Mouse (Mus musculus) T-cell, adult 2 months (primary cell): ENCODE data around the gene Gpm6a.
"Not testable (repeated sequence)": the region's sequence is repeated elsewhere in the genome, so short reads cannot be mapped to it uniquely, and the experiment has no call there.

Source experiments
- DNase-seq: peaks from one replicate; pipeline ENCODE4 v3.0.0; 2022; ENCODE audit warnings: low spot score

Gene Gpm6a

DNA sequence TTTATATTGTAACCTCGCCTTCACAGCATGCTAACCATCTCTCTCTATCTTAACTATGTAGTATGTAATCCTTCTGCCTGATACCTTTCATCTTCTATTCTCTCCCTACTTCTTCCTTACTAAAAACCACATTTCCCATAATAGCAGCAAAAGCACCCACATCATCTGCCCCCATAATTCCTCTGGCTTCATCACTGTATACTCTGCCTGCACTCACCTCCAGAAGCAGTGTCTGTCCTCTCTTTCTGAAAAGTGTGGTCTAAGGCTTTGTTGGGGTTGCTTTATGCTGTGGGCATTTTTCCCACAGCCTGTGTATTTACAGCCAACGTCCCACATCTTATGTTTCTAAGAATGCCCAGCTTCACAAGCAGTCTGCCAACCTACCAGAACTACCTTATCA lies 57.6 kb downstream of the Gpm6a start:
- DNase-seq: no peak

DNA sequence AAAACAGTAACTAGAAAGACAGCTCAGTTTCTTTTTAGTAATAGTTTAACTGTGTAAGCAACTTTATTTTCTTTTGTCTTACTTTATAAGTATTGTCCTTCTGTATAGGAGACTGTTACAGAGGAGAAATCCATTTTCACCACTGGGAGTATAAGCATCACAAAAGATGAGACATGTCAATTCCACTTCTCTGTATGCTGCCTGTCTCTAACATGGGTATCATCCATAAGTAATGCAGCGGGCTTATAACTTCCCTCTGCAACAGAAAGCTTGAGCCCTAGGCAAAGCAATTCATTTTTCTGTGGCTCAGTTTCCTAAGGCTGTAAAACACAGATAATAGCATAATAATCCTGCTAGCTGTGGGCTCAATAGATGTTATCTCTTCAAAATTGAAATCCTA lies 62.4 kb downstream of the Gpm6a start:
- DNase-seq: no peak

DNA sequence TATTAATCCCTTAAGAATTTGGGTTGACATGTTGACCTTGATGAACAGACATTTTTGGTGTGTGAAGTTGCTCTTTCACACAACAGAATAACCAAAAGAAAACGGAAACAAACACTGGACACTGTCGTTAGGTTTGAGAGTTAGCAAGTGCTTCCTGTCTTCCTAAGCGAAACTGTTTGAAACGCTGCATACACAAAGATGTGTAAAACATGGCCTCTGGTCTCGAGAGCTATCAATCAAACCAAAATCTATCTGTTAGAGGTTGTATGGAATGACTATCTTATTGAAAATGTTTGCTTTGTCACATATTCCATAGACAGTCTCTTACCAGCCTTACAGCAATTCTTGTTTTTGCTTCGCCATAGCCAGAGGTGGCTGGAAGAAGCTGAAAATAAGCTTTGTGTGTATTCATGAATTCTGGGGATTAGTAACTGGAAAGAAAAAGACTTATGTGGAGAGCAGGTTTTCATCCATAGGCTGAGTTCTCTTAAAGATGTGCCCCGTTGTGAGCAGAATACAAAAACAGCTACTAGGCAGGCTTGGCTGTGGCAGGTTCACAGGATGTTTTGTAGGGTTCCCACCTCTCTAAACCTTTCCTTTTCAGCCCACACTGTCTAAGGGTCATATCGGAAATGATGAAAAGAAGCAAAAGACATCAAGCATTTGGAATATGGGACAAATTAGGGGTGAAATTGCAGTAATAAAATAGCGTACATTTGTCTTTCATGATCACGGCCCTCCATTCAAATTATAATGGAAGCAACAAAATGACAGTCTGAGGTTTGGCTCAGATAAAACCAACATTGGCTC lies 71.4 kb downstream of the Gpm6a start:
- no peak for DNase-seq

- DNase-seq: no peak
Measured at GRCm38 (mm10) chr8:55026661-55027000, 72.0 kb downstream of the Gpm6a start.

DNA sequence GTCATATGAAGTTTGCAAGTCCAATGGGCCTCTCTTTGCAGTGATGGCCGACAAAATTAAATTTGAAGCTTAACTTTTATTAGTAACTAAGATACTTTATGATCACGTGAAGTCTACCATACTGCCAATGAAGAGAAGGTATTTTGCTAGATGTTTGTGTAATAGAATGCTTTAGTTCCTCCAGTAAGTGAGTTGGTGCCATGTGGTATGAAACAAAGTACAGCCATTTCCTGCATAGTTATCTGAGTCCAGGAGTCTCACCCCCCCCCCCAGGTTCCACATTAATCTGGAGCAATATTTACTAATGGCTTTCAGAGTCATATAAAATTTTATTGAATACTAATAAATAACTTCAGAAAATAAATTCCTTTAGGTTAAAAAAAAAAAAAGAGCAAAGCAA lies 73.7 kb downstream of the Gpm6a start:
- no peak for DNase-seq

DNA sequence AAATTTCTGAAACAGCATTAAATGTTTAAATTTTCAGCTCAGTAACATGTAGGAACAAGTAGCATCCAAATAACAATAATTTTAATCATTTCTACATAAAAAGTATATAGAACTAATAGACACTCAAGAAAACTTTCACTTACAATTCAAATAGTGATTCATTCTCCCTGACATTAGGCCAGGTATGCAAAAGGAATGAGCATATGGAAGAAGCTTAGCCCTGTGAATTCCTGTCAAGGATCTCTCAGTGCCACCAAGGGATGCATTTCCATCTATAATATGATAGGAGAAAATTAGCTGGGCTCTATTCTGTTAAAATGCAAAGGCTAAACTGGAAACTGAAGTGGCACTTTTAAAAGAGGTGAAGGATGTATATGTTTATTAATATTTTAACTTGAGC lies 76.5 kb downstream of the Gpm6a start:
- DNase-seq: no peak

DNA sequence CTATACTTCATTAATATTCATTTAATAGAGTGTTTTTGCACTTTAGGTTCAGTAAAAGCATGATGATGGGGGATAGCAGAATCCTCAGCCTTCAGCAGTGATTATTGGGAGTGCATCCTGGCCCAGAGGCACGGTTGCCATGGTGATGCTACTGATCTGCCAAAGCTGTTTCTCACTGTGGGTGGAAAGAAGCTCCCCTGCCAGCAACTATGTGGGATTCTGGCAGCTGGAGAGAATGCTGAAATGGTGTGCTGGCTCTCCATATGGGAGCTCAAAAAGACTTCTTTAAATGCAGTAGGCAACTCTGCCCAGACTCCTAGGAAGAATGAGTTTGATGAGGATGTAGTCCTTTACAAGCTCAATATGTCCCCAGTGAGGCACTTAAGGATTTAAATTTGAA lies 79.7 kb downstream of the Gpm6a start:
- no peak for DNase-seq

DNA sequence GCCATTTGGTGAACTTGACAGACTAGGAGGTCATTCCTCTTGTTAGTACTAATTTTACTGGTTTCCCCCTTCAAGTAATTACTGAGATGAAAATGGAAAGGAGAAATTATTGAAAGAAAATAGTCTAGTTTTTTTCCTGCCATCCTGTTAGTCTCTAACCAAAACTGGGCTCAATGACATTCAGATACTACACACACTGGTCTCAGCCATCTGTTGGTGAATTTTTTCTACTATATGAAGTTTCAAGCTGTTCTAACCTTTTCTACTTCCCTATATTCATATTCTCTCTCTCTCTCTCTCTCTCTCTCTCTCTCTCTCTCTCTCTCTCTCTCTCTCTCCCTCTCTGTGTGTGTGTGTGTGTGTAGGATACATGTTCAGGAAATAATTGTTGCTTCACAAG lies 80.8 kb downstream of the Gpm6a start:
- DNase-seq: no peak

- no peak for DNase-seq
Measured at GRCm38 (mm10) chr8:55042955-55043354, 88.3 kb downstream of the Gpm6a start.

DNA sequence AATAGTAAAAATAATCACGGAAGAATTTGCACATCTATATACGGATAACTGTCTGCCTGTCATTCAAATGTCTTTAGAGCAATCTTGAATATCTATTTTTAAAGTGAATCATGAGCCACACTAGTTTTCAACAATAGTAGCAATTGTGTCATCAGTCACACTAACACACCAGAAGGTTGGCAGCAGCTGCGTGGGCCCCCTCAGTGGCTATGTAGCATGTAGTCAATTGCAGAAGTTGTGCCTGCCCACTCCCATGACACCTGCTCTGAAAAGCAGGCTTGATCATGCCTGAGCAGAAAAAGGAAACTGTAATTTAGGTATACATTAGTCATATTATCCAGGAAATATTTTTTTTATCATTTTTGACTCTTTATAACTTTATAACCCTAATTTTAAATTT lies 93.8 kb downstream of the Gpm6a start:
- no peak for DNase-seq

DNA sequence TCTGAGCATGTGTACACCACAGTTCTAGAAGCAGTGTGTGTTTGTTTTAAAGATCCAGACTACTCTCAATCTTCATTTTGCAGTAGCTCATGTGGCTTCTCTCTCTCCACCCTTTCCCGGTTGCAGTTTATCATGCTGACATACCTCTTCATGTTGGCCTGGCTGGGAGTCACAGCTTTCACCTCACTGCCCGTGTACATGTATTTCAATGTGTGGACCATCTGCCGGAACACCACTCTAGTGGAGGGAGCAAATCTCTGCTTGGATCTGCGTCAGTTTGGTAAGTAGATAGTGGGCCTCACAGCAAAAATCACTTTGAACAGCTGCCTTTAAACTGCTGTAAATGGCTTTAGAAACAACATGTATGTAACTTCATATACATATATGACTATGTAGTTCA lies 95.3 kb downstream of the Gpm6a start:
- no peak for DNase-seq

GRCm38 (mm10) chr8:55068811-55069210 lies 114.2 kb downstream of the Gpm6a start:
- not testable (repeated sequence) for DNase-seq

DNA sequence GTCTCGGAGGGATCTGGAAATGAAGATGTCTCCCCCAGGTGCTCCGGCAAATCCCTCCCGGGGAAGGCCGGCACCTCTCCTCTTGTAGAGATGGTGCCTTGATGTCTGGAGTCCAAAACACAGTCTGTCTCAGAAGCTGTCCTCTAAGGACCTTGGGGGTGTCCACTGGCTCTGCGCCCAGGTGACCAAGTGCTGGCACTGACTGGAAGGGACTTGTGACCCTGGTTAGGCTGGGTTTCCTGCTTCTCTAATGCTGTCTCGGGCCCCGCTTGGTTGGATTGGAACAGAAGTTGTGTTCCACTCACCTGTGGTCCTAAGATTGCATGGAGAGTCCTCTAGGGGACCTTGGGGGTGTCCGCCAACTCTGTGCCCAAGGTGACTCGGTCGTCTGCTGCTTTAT lies 118.8 kb downstream of the Gpm6a start:
- DNase-seq: no peak

DNA sequence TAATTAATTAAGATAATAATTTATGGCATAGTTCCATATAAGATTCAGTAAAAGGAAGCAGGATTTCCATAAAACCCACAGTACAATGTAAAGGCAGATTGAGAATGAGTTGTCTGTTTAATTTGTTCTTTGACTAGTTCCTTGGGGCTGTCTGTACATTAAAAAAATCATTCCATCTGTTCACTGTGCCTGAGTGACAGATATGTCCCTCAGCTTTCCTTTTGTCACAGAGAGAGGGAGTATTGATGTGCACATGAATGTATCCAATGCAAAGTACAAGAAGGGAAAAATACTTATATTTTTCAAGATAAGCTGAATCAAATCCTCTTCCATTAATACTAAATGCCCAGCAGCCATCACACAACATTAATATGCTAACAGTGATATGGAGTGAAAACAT lies 147.6 kb downstream of the Gpm6a start:
- no peak for DNase-seq

GRCm38 (mm10) chr8:55103065-55103464 lies 148.4 kb downstream of the Gpm6a start:
- DNase-seq: no peak

- DNase-seq: no peak
Measured at GRCm38 (mm10) chr8:55103891-55104481, 149.3 kb downstream of the Gpm6a start.
